Mouse (Mus musculus) lung, postnatal 25 days (tissue): Measurements from ENCODE around the gene Gm49318.

Source experiments
- DNase-seq: peaks from one replicate; pipeline ENCODE4 v3.0.0; 2022; ENCODE audit warnings: low spot score

Gene Gm49318

GRCm38 (mm10) chr9:22069881-22070553 is 1.0 kb downstream of the Gm49318 start:
- DNase-seq, result no peak

- no peak for DNase-seq
Observed at GRCm38 (mm10) chr9:22067195-22067594, 3.9 kb downstream of the Gm49318 start.

- peak; percentile 57 for DNase-seq
Observed at GRCm38 (mm10) chr9:22066433-22066832, 4.6 kb downstream of the Gm49318 start.

DNA sequence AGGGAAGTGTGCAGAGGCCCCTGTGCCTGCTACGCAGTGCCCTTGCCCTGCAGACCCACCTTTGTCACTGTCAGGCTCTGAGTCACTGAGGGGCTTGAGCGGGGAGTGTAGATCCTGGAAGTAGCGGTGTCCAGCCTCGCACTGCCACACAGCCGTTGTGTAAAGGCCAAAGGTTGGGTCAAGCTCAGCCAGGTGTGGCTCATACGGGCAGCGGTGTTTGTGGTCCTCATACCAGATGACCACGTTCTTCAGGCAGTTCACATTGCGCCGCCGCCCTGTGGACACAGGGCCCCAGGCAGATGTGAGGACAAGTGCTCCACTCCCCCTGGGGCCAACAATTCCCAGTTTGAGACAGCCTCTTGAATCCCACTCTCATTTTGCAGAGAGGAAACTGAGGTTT is 5.4 kb downstream of the Gm49318 start:
- no peak for DNase-seq

DNA sequence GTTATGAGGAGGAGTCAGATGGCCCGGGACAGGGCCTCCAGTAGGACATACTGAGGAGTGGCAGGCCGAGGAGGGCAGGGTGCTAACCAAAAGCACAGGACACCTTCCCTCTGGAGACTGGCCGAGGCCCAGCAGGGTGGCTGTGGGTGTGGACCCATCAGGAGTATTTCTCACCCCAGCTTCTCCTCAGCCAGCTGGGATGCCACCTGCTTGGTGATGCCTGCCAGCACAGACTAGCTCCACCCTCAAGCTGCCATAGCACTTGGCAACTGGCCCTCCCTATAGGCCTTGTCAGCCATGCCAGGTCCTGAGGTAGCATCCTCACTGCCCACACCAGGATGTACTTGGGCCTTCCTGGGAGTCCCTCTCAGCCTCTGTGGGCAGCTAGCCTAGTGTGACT is 6.7 kb downstream of the Gm49318 start:
- no peak for DNase-seq

DNA sequence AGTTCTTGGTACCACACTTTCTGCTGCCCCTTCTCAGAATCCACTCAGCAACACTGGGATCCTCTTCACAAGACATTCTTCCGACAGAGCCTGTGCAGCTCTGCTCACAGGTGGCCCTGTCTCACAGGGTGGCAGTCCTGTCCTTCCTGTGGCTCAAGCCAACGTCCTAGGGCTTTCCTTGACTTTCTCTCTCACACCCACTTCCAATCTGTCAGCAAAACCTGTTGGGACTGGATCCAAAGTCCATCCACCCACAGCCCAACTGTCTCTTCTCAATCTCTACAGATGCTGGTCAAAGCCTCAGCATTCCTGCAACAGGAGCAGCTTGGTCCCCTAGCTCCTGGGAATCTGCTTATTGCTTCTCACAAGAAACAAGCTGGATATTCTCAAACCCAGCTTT is 9.7 kb downstream of the Gm49318 start:
- DNase-seq, result no peak

DNA sequence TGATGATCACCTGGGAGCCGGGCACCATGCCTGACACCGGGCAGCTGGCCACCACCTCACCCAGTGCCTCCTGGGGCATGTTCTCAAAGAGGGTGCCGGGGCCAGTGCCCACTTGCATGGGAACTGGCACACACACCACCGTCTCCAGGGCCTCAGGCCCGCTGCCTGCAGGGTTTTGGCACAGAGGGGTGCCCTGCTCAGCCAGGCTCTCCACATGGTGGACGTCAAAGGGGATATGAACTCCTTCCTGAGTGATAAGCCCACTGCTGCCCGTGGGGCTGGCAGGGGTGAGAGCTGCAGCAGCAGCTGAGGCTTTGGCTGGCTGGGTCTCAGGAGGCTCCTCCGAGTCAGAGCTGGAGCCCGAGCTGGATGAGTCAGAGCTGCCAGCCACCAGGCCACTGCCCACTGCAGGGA is 13.0 kb downstream of the Gm49318 start:
- DNase-seq, result no peak

DNA sequence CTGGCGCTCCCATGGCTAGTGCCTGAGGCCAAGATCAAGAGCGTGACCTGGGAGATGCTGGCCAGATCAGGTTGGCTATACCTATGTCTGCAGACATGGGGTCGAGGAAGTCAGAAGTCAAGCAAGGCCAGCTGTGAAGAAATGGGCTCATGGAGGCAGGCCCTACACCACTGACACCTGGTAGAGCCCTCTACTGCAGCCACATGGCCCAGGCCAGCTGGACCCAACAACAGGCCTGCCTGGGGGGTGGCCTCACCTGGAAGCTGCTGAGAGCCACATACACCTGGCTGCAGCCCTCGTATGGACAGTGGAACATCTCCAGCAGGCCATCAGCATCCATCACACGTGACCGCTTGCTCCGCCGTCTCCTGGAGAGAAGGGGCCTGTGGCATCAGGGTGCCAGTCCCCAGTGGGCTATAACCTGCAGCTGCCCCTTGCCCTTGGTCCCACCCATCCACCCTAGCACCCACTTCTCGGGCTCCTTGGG is 14.0 kb downstream of the Gm49318 start:
- no peak for DNase-seq

DNA sequence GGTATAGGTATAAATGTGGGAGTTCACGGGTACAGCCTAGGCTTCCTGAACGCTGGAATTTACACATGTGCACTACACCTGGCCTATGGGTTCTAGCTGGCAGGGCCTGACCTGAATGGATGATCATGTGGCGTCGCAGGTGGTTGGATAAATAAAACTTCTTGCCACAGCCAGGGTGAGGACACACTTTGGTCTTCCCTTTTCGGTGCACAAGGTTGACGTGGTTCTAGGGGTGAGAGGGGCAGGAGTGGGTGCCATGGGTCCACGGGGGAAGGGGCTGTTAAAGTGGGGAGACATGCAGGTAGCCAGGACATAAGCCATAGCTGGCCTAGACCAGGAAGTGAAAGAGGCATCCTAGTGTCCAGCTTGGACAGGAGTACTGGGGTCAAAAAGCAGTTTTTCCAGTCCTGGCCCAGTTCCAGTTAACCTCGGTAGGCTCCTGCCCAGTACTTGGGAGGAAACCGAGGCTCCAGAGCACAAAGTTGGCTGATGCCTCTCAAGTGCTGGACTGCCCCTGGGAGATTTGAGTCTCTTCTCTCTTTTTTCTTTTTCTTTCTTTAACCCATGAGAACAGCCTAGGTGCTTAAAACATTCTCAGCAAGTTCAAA is 14.7 kb downstream of the Gm49318 start:
- DNase-seq, result no peak

- DNase-seq, result no peak
Observed at GRCm38 (mm10) chr9:22055713-22056112, 15.3 kb downstream of the Gm49318 start.

- DNase-seq, result peak; percentile 57
Observed at GRCm38 (mm10) chr9:22054411-22055076, 16.5 kb downstream of the Gm49318 start.

DNA sequence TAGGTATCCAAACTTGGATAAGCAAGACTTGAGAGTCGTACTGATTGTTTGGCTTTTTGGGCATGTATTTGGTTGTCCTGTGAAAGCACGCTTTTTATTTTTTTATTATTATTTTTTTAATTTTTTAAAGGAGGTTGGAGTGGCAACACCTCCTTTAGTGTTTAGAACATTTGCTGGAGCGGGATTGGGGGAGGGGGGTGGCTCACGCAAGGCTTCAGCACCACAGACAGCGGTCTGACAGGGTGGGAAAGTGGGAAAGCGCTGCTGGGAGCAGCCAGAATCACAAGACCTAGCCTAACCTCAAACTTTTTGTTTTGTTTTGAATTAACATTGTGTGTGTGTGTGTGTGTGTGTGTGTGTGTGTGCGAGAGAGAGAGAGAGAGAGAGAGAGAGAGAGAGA is 17.4 kb downstream of the Gm49318 start:
- DNase-seq, result no peak

- no peak for DNase-seq
Observed at GRCm38 (mm10) chr9:22051958-22052254, 19.2 kb downstream of the Gm49318 start, which contains the start of gene Elavl3. Gene Elavl3, minus strand, starts transcription at chr9:22052023.

GRCm38 (mm10) chr9:22051161-22051957 is 19.7 kb downstream of the Gm49318 start:
- DNase-seq, result no peak

DNA sequence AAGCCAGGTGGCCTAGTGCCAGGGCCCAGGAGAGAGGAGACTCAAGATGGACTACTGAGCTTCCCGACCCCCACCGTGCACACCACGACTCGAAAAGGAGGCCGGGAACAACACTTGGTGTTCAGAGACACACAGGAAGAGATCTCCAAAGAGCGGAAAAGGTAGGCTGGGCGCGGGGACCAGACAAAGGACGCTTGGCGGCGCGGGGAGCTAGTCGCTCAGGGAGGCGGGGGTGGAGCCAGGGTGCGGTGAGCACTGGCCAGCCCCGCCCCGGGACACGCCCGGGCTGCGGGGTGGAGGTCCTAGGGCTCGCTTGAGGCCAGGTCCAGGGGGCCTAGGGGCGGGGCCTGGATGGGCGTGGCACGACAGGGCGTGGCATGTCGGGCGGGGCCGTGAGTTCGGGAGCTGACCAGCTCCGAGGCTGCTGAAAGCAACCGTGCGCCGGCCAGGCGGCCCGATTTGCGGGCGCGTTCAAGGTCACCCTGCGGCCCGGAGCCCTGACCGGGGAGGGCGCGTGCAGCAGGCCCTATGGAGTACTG is 20.6 kb downstream of the Gm49318 start:
- DNase-seq, result peak; percentile 16

GRCm38 (mm10) chr9:22049721-22050270 is 21.3 kb downstream of the Gm49318 start:
- DNase-seq, result no peak

DNA sequence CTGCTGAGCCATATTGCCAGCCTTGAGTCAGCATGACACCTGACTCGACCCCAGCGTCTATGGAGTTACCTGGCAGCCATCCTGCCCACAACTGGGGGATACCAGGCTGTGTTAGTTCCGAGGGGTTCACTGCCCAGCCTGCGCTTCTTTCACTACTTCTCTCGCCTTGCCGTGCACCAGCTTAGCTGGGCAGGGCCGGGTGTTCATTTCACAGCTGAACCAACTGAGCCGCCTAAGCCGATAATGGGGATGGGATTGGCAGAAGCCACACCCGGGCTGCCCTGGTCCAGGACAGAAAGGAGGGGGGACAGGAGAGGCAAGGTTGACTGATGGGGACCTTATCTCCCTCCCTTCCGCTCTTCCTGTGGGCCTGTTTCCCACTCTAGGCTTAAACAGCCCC is 21.7 kb downstream of the Gm49318 start:
- no peak for DNase-seq

GRCm38 (mm10) chr9:22047329-22047728 is 23.7 kb downstream of the Gm49318 start:
- DNase-seq, result no peak

DNA sequence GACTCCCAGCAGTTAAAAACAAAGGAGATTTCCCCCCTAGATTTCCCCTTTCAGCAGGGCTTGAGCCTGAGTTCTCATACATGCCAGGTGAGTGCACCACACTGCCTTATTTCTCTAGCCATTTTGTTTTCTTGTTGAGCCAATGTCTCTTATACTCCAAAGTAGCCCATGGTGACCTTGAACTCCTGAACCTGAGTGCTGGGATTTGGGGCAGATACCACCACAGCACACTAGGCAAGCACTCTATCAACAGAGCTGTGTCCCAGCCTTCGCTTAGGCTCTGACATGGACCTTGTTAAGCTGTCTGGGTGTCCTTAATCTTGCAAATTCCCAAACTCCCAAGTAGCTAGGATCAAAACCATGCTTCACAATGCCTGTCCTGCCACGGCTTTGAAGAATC is 29.2 kb downstream of the Gm49318 start:
- DNase-seq, result no peak

- DNase-seq, result no peak
Observed at GRCm38 (mm10) chr9:22037826-22038225, 33.2 kb downstream of the Gm49318 start.

GRCm38 (mm10) chr9:22035300-22036044 is 35.6 kb downstream of the Gm49318 start:
- no peak for DNase-seq
